Mouse (Mus musculus) heart, embryonic 11.5 days (tissue): ENCODE measurements around the gene Tnrc18. TPM values are rescaled to one million over a fixed set of nuclear protein-coding genes. Genes with fewer than 3 reads are reported as not detected.

Experiments
- ATAC-seq: fragments of 200-750 bp; cut with Nextera tagmentation; replicated peaks from 2 replicates; pipeline ENCODE4 v1.8.0; 2017; ENCODE audit warnings: moderate library complexity; ENCODE audit not compliant: insufficient number of reproducible peaks, low FRiP score, low TSS enrichment
- H3K27ac ChIP-seq: fragments of 300-500 bp; sonication (generic); 2 replicates; pipeline ENCODE4 v1.5.1; 2014; ENCODE audit warnings: mild to moderate bottlenecking, low read depth, low read length
- H3K27me3 ChIP-seq: fragments of 300-500 bp; sonication (generic); 2 replicates; pipeline ENCODE4 v1.6.1; 2014; ENCODE audit warnings: mild to moderate bottlenecking, low read length, mixed read lengths; ENCODE audit not compliant: control insufficient read depth, insufficient read depth
- H3K36me3 ChIP-seq: fragments of 300-500 bp; sonication (generic); 2 replicates; pipeline ENCODE4 v1.6.1; 2014; ENCODE audit warnings: mild to moderate bottlenecking, low read length, moderate library complexity, mixed read lengths; ENCODE audit not compliant: control insufficient read depth, insufficient read depth
- H3K4me1 ChIP-seq: fragments of 300-500 bp; sonication (generic); 2 replicates; pipeline ENCODE4 v1.6.1; 2014; ENCODE audit warnings: low read length; ENCODE audit not compliant: control insufficient read depth, insufficient read depth
- H3K4me2 ChIP-seq: fragments of 300-500 bp; sonication (generic); 2 replicates; pipeline ENCODE4 v1.6.1; 2014; ENCODE audit warnings: mild to moderate bottlenecking, moderate library complexity
- H3K4me3 ChIP-seq: fragments of 300-500 bp; sonication (generic); 2 replicates; pipeline ENCODE4 v1.5.1; 2014; ENCODE audit warnings: low read depth, low read length
- H3K9ac ChIP-seq: fragments of 300-500 bp; sonication (generic); 2 replicates; pipeline ENCODE4 v1.6.1; 2014; ENCODE audit warnings: mild to moderate bottlenecking, low read depth, low read length, moderate library complexity
- H3K9me3 ChIP-seq: fragments of 300-500 bp; sonication (generic); replicated peaks from 2 replicates; pipeline ENCODE4 v1.6.1; 2016; ENCODE audit warnings: low read length; ENCODE audit not compliant: control insufficient read depth
- WGBS: fragments of 180-500 bp; shearing (Covaris S2); extraction: QIAGEN DNeasy Blood & Tissue Kit; methylation state at CpG from one replicate; pipeline ENCODE4 v1.1.7; 2014; ENCODE audit not compliant: insufficient replicate concordance; 5-methylcytosine and 5-hydroxymethylcytosine counted together
- polyA plus RNA-seq: library from polyadenylated mRNA; unstranded; fragments of >200 nt; fragmentation: Nextera tagmentation; extraction: Ambion mirVana; gene quantifications from 2 replicates; pipeline ENCODE4 v1.2.1, GENCODE M21; 2014

The Tnrc18 gene
- polyA plus RNA-seq, 1 experiment from 2014 or later = 23.5 TPM

DNA sequence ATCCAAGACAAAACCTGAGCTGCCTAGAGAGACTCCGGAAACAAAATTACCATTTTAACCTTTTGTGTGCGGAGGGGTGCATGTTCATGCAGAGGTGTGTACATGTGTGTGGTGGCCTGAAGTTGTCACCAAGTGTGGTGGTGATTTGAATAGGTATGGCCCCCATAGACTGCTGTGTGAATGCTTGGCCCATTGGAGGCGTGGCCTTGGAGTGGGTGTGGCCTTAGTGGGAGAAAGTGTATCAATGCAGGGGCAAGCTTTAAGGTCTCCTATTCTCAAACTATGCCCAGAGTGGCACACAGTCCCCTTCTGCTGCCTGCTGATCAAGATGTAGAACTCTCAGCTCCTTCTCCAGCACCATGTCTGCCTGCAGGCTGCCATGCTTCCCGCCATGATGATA, 8.7 kb upstream of the Tnrc18 start:
- H3K4me3 ChIP-seq = no peak overlapping the region
- H3K4me2 ChIP-seq = no peak overlapping the region
- no peak for ATAC-seq
- no peaks in the 10 kb centered on the region for H3K27me3 ChIP-seq
- H3K36me3 ChIP-seq = no peaks in the 10 kb centered on the region
- WGBS = 75% methylated on average over 4 of the region's 4 CpGs
- H3K4me1 ChIP-seq = peaks cover 17% of the 10 kb centered on the region
- no peaks in the 10 kb centered on the region; the same call in 1 of the 2 replicates for H3K9me3 ChIP-seq
- no peak overlapping the region for H3K27ac ChIP-seq
- H3K9ac ChIP-seq = no peak overlapping the region

GRCm38 (mm10) chr5:142825665-142826064, 8.2 kb upstream of the Tnrc18 start:
- H3K9me3 ChIP-seq = no peaks in the 10 kb centered on the region; the same call in 1 of the 2 replicates
- no peak overlapping the region for H3K27ac ChIP-seq
- no peak for ATAC-seq
- H3K4me2 ChIP-seq = no peak overlapping the region
- H3K9ac ChIP-seq = no peak overlapping the region
- H3K27me3 ChIP-seq = no peaks in the 10 kb centered on the region
- WGBS = 78% methylated on average over 5 of the region's 5 CpGs
- no peaks in the 10 kb centered on the region for H3K36me3 ChIP-seq
- H3K4me1 ChIP-seq = peaks cover 17% of the 10 kb centered on the region
- no peak overlapping the region for H3K4me3 ChIP-seq

DNA sequence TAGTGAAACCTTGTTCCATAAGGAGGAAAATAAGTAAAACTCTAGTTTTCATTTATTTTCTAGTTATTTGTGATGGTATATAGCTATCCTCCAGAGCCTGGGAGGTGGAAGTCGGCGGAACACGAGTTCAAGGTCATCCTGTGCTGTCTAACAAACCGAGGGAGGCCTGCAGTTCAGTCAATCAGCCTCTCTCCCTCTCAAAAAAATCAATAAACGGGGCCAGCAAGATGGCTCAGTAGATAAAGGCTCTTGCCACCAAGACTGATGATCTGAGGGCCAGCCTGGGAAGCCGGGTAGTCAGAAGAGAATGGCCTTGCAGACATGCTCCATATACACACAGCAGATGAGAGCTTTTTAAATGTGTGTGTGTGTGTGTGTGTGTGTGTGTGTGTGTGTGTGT, 6.6 kb upstream of the Tnrc18 start:
- Histone ChIP-seq H3K4me2 (peak overlapping the region; percentile 80), H3K4me3 (peak overlapping the region; percentile 97; the same call in 1 of the 2 replicates), H3K4me1 (peaks cover 17% of the 10 kb centered on the region), H3K9me3 (no peaks in the 10 kb centered on the region), H3K9ac (peak overlapping the region; percentile 100), H3K27me3 (no peaks in the 10 kb centered on the region), H3K36me3 (no peaks in the 10 kb centered on the region), H3K27ac (peak overlapping the region; percentile 100)
- no peak for ATAC-seq
- WGBS = 30% methylated on average over 6 of the region's 6 CpGs

GRCm38 (mm10) chr5:142823096-142824062, 5.9 kb upstream of the Tnrc18 start:
- Histone ChIP-seq H3K4me3 (peak overlapping the region; percentile 97), H3K4me1 (peaks cover 17% of the 10 kb centered on the region), H3K36me3 (no peaks in the 10 kb centered on the region), H3K9me3 (no peaks in the 10 kb centered on the region), H3K9ac (peak overlapping the region; percentile 100), H3K27me3 (no peaks in the 10 kb centered on the region), H3K4me2 (peak overlapping the region; percentile 80), H3K27ac (peak overlapping the region; percentile 100)
- 6% methylated on average over 31 of the region's 31 CpGs for WGBS
- ATAC-seq = peak; percentile 72

DNA sequence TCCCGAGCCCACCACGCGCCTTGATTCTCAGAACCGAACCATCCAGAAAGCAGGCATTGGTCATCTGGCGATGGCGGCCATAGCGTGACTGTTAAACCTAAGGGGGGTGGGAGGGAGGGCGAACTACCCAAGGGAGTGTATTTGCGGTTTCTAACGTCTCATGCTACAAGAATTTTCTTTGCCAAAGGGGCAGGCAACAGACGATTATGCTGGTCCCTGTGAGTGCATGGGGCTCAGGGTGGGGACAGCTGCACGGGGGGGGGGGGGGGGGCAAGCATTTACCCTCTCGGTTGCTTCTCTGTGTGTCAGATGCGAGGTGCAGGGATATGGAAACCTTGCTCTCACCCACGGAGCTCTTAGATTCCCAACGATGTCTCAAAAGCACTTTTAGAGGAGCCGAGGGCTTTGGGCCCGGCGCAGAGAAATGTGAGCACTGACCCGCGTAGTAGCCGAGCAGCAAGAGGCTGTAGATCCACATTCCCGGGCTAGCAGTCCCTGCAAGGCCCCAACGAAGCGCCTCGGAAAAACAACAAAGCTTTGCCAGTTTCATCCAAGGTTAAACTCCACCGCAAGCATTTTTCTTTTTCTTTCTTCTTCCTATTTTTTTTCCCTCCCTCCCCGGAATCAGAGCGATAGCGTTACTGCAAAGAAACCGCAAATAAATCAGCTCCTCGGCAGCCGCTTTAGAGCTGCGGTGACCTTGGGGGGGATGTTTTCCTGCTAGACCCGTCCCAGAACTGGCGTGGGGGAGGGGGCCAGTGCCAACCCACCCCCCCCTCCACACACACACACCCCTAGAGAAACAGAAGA, 5.0 kb upstream of the Tnrc18 start:
- WGBS = under 1% methylated on average over 35 of the region's 36 CpGs

GRCm38 (mm10) chr5:142821974-142822285, 4.5 kb upstream of the Tnrc18 start:
- H3K9me3 ChIP-seq = no peaks in the 10 kb centered on the region
- H3K4me2 ChIP-seq = peak overlapping the region; percentile 80

More for the DNA sequence above, 5.0 kb upstream of the Tnrc18 start:
- no peak for ATAC-seq
- H3K4me1 ChIP-seq = peaks cover 17% of the 10 kb centered on the region
- H3K36me3 ChIP-seq = no peaks in the 10 kb centered on the region
- peak overlapping the region; percentile 100 for H3K9ac ChIP-seq
- peak overlapping the region; percentile 97 for H3K4me3 ChIP-seq
- H3K9me3 ChIP-seq = no peaks in the 10 kb centered on the region
- H3K4me2 ChIP-seq = peak overlapping the region; percentile 80
- peak overlapping the region; percentile 100 for H3K27ac ChIP-seq
- H3K27me3 ChIP-seq = no peaks in the 10 kb centered on the region

GRCm38 (mm10) chr5:142821266-142821973, 4.0 kb upstream of the Tnrc18 start:
- peak overlapping the region; percentile 100 for H3K27ac ChIP-seq
- no peaks in the 10 kb centered on the region for H3K27me3 ChIP-seq
- peak overlapping the region; percentile 100 for H3K9ac ChIP-seq
- H3K9me3 ChIP-seq = no peaks in the 10 kb centered on the region
- WGBS = under 1% methylated on average over 35 of the region's 36 CpGs
- H3K4me3 ChIP-seq = peak overlapping the region; percentile 97
- ATAC-seq = peak; percentile 41
- peaks cover 17% of the 10 kb centered on the region for H3K4me1 ChIP-seq
- H3K4me2 ChIP-seq = peak overlapping the region; percentile 80
- H3K36me3 ChIP-seq = no peaks in the 10 kb centered on the region

More at GRCm38 (mm10) chr5:142821974-142822285, 4.5 kb upstream of the Tnrc18 start:
- Histone ChIP-seq H3K4me3 (peak overlapping the region; percentile 97), H3K4me1 (peaks cover 17% of the 10 kb centered on the region), H3K27me3 (no peaks in the 10 kb centered on the region), H3K9ac (peak overlapping the region; percentile 100), H3K27ac (peak overlapping the region; percentile 100), H3K36me3 (no peaks in the 10 kb centered on the region)
- ATAC-seq = no peak
- 0% methylated on average over 9 of the region's 9 CpGs for WGBS
